Mouse (Mus musculus) limb, embryonic 13.5 days (tissue): ENCODE data around the gene Lsp1. TPM values are rescaled to one million over a fixed set of nuclear protein-coding genes. Genes with fewer than 3 reads are reported as not detected.

Experiments
- ATAC-seq: fragments of 200-750 bp; cut with Nextera tagmentation; 2 replicates; pipeline ENCODE4 v1.8.0; 2017; ENCODE audit warnings: low read depth, moderate number of reproducible peaks, moderate TSS enrichment; ENCODE audit not compliant: low FRiP score
- H3K27ac ChIP-seq: fragments of 300-500 bp; sonication (generic); 2 replicates; pipeline ENCODE4 v1.5.1; 2015; ENCODE audit warnings: inconsistent platforms, mild to moderate bottlenecking, moderate library complexity
- H3K27me3 ChIP-seq: fragments of 300-500 bp; sonication (generic); 2 replicates; pipeline ENCODE4 v1.6.1; 2015; ENCODE audit warnings: mild to moderate bottlenecking, inconsistent platforms
- H3K36me3 ChIP-seq: fragments of 300-500 bp; sonication (generic); 2 replicates; pipeline ENCODE4 v1.6.1; 2015; ENCODE audit warnings: inconsistent platforms, mild to moderate bottlenecking, moderate library complexity
- H3K4me1 ChIP-seq: fragments of 300-500 bp; sonication (generic); 2 replicates; pipeline ENCODE4 v1.6.1; 2015; ENCODE audit warnings: inconsistent platforms
- H3K4me2 ChIP-seq: fragments of 300-500 bp; sonication (generic); replicated peaks from 2 replicates; pipeline ENCODE4 v1.6.1; 2015; ENCODE audit warnings: inconsistent platforms, mild to moderate bottlenecking, moderate library complexity
- H3K4me3 ChIP-seq: fragments of 300-500 bp; sonication (generic); 2 replicates; pipeline ENCODE4 v1.5.1; 2015; ENCODE audit warnings: moderate library complexity, mild to moderate bottlenecking, inconsistent platforms
- H3K9ac ChIP-seq: fragments of 300-500 bp; sonication (generic); 2 replicates; pipeline ENCODE4 v1.6.1; 2015; ENCODE audit warnings: mild to moderate bottlenecking, inconsistent platforms
- H3K9me3 ChIP-seq: fragments of 300-500 bp; sonication (generic); 2 replicates; pipeline ENCODE4 v1.6.1; 2016; ENCODE audit warnings: inconsistent platforms
- WGBS: fragments of 180-500 bp; shearing (Covaris S2); methylation state at CpG from one replicate; pipeline ENCODE4 v1.1.7; 2015; 5-methylcytosine and 5-hydroxymethylcytosine counted together
- polyA plus RNA-seq: library from polyadenylated mRNA; unstranded; fragments of >200 nt; fragmentation: Nextera tagmentation; extraction: Ambion mirVana; gene quantifications from 2 replicates; pipeline ENCODE4 v1.2.1, GENCODE M21; 2015

Gene Lsp1
- polyA plus RNA-seq, 1 experiment from 2014 or later, result 46.3 TPM

GRCm38 (mm10) chr7:142470171-142470691, 9.6 kb downstream of the Lsp1 start:
- no peak for ATAC-seq
- Histone ChIP-seq H3K27ac (peak overlapping the region; percentile 89; the same call in 1 of the 2 replicates), H3K9me3 (no peaks in the 10 kb centered on the region), H3K4me1 (peaks cover 48% of the 10 kb centered on the region), H3K27me3 (no peaks in the 10 kb centered on the region), H3K36me3 (no peaks in the 10 kb centered on the region), H3K9ac (no peak overlapping the region), H3K4me3 (no peak overlapping the region), H3K4me2 (no peak overlapping the region)
- 86% methylated on average over 7 of the region's 7 CpGs for WGBS

- peaks cover 55% of the 10 kb centered on the region for H3K4me1 ChIP-seq
- no peak overlapping the region for H3K4me3 ChIP-seq
- peak; percentile 70 for ATAC-seq
- H3K4me2 ChIP-seq, result no peak overlapping the region
- H3K27ac ChIP-seq, result peak overlapping the region; percentile 89
- H3K36me3 ChIP-seq, result no peaks in the 10 kb centered on the region
- H3K9ac ChIP-seq, result no peak overlapping the region; the same call in 1 of the 2 replicates
- 21% methylated on average over 4 of the region's 4 CpGs for WGBS
- H3K9me3 ChIP-seq, result no peaks in the 10 kb centered on the region
- H3K27me3 ChIP-seq, result no peaks in the 10 kb centered on the region
These were observed 10.3 kb downstream of the Lsp1 start for GRCm38 (mm10) chr7:142470808-142471413.

- no peak overlapping the region for H3K4me3 ChIP-seq
- ATAC-seq, result peak; percentile 24; the same call in 1 of the 2 replicates
- H3K4me2 ChIP-seq, result peak overlapping the region; percentile 57
- H3K9me3 ChIP-seq, result no peaks in the 10 kb centered on the region
- H3K4me1 ChIP-seq, result peaks cover 60% of the 10 kb centered on the region
- H3K27ac ChIP-seq, result peak overlapping the region; percentile 89
- no peaks in the 10 kb centered on the region for H3K36me3 ChIP-seq
- 20% methylated on average over 6 of the region's 6 CpGs for WGBS
- H3K9ac ChIP-seq, result peak overlapping the region; percentile 68
- H3K27me3 ChIP-seq, result no peaks in the 10 kb centered on the region
These were observed 10.8 kb downstream of the Lsp1 start for GRCm38 (mm10) chr7:142471414-142471861.

GRCm38 (mm10) chr7:142471884-142472570, 11.4 kb downstream of the Lsp1 start:
- ATAC-seq, result no peak
- H3K4me1 ChIP-seq, result peaks cover 66% of the 10 kb centered on the region

GRCm38 (mm10) chr7:142472936-142473335, 12.3 kb downstream of the Lsp1 start:
- Histone ChIP-seq H3K27ac (peak overlapping the region; percentile 89; the same call in 1 of the 2 replicates), H3K4me3 (peak overlapping the region; percentile 3; the same call in 1 of the 2 replicates), H3K27me3 (no peaks in the 10 kb centered on the region), H3K4me1 (peaks cover 68% of the 10 kb centered on the region), H3K36me3 (no peaks in the 10 kb centered on the region), H3K9ac (peak overlapping the region; percentile 31; the same call in 1 of the 2 replicates), H3K4me2 (peak overlapping the region; percentile 57), H3K9me3 (no peaks in the 10 kb centered on the region)
- 96% methylated on average over 4 of the region's 4 CpGs for WGBS
- no peak for ATAC-seq

More at GRCm38 (mm10) chr7:142471884-142472570, 11.4 kb downstream of the Lsp1 start:
- Histone ChIP-seq H3K9me3 (no peaks in the 10 kb centered on the region), H3K27me3 (no peaks in the 10 kb centered on the region), H3K4me2 (peak overlapping the region; percentile 57), H3K4me3 (peak overlapping the region; percentile 21), H3K9ac (peak overlapping the region; percentile 68), H3K27ac (peak overlapping the region; percentile 89), H3K36me3 (no peaks in the 10 kb centered on the region)
- WGBS, result 30% methylated on average over 15 of the region's 15 CpGs

- H3K9me3 ChIP-seq, result no peaks in the 10 kb centered on the region
- ATAC-seq, result no peak
- no peak overlapping the region for H3K4me3 ChIP-seq
- peak overlapping the region; percentile 57 for H3K4me2 ChIP-seq
- peak overlapping the region; percentile 89; the same call in 1 of the 2 replicates for H3K27ac ChIP-seq
- WGBS, result 82% methylated on average over 2 of the region's 2 CpGs
- H3K27me3 ChIP-seq, result no peaks in the 10 kb centered on the region
- H3K9ac ChIP-seq, result no peak overlapping the region; the same call in 1 of the 2 replicates
- no peaks in the 10 kb centered on the region for H3K36me3 ChIP-seq
- H3K4me1 ChIP-seq, result peaks cover 68% of the 10 kb centered on the region
These were observed 12.9 kb downstream of the Lsp1 start for GRCm38 (mm10) chr7:142473476-142473875.

GRCm38 (mm10) chr7:142474799-142475198, 14.2 kb downstream of the Lsp1 start:
- Histone ChIP-seq H3K9ac (0 out of 2 replicates have a peak overlapping the region, but pooled peaks have one; percentile 5), H3K4me3 (no peak overlapping the region), H3K4me1 (peaks cover 73% of the 10 kb centered on the region), H3K27ac (no peak overlapping the region), H3K27me3 (no peaks in the 10 kb centered on the region), H3K36me3 (no peaks in the 10 kb centered on the region), H3K9me3 (no peaks in the 10 kb centered on the region), H3K4me2 (peak overlapping the region; percentile 23; the same call in 1 of the 2 replicates)
- no peak for ATAC-seq
- WGBS, result 78% methylated on average over 14 of the region's 14 CpGs

- peak overlapping the region; percentile 44; the same call in 1 of the 2 replicates for H3K27ac ChIP-seq
- H3K4me2 ChIP-seq, result no peak overlapping the region
- H3K36me3 ChIP-seq, result no peaks in the 10 kb centered on the region
- H3K27me3 ChIP-seq, result no peaks in the 10 kb centered on the region
- H3K9me3 ChIP-seq, result no peaks in the 10 kb centered on the region
- ATAC-seq, result no peak
- no peak overlapping the region for H3K4me3 ChIP-seq
- 71% methylated on average over 7 of the region's 7 CpGs for WGBS
- H3K9ac ChIP-seq, result no peak overlapping the region
- H3K4me1 ChIP-seq, result peaks cover 74% of the 10 kb centered on the region
These were observed 15.0 kb downstream of the Lsp1 start for GRCm38 (mm10) chr7:142475641-142476040.

- no peak overlapping the region for H3K4me3 ChIP-seq
- H3K4me1 ChIP-seq, result peaks cover 74% of the 10 kb centered on the region
- no peaks in the 10 kb centered on the region for H3K27me3 ChIP-seq
- peak overlapping the region; percentile 44; the same call in 1 of the 2 replicates for H3K27ac ChIP-seq
- peak overlapping the region; percentile 13; the same call in 1 of the 2 replicates for H3K9ac ChIP-seq
- WGBS, result 75% methylated on average over 5 of the region's 5 CpGs
- H3K9me3 ChIP-seq, result no peaks in the 10 kb centered on the region
- no peak overlapping the region for H3K4me2 ChIP-seq
- H3K36me3 ChIP-seq, result no peaks in the 10 kb centered on the region
- no peak for ATAC-seq
These were observed 15.7 kb downstream of the Lsp1 start for GRCm38 (mm10) chr7:142476271-142476670.

- Histone ChIP-seq H3K4me2 (no peak overlapping the region), H3K4me1 (peaks cover 74% of the 10 kb centered on the region), H3K4me3 (no peak overlapping the region), H3K9ac (peak overlapping the region; percentile 13; the same call in 1 of the 2 replicates), H3K36me3 (no peaks in the 10 kb centered on the region), H3K9me3 (no peaks in the 10 kb centered on the region), H3K27me3 (no peaks in the 10 kb centered on the region), H3K27ac (peak overlapping the region; percentile 22; the same call in 1 of the 2 replicates)
- no peak for ATAC-seq
- WGBS, result 81% methylated on average over 13 of the region's 13 CpGs
These were observed 16.3 kb downstream of the Lsp1 start for GRCm38 (mm10) chr7:142476795-142477452.

GRCm38 (mm10) chr7:142478001-142478400, 17.4 kb downstream of the Lsp1 start:
- Histone ChIP-seq H3K27ac (peak overlapping the region; percentile 44; the same call in 1 of the 2 replicates), H3K9me3 (no peaks in the 10 kb centered on the region), H3K9ac (no peak overlapping the region), H3K4me1 (peaks cover 74% of the 10 kb centered on the region), H3K4me2 (no peak overlapping the region), H3K36me3 (no peaks in the 10 kb centered on the region), H3K4me3 (no peak overlapping the region), H3K27me3 (no peaks in the 10 kb centered on the region)
- 91% methylated on average over 6 of the region's 6 CpGs for WGBS
- ATAC-seq, result no peak
